Mouse (Mus musculus) G1E (cell line): ENCODE results near the gene Sgcd.

Experiments
- CTCF ChIP-seq: IDR thresholded peaks from 2 replicates; pipeline ENCODE4 v1.5.1; 2012; ENCODE audit warnings: low read depth, low read length, inconsistent platforms, mixed read lengths
- GATA1 ChIP-seq: IDR thresholded peaks from 2 replicates; pipeline ENCODE4 v1.6.1; 2012; ENCODE audit warnings: borderline replicate concordance, low read length, inconsistent platforms, mixed read lengths
- GATA2 ChIP-seq: IDR thresholded peaks from 2 replicates; pipeline ENCODE4 v1.6.1; 2012; ENCODE audit warnings: low read depth, low read length, inconsistent platforms, borderline replicate concordance
- POLR2AphosphoS5 ChIP-seq: IDR thresholded peaks from 2 replicates; pipeline ENCODE4 v1.6.1; 2012; ENCODE audit warnings: low read depth, low read length, inconsistent platforms; ENCODE audit not compliant: insufficient replicate concordance

GRCm38 (mm10) chr11:47130432-47130831 lies 858.3 kb downstream of the Sgcd start:
- TF ChIP-seq CTCF (no peak), GATA2 (no peak), GATA1 (no peak), POLR2AphosphoS5 (no peak)
